Mouse (Mus musculus) layer of hippocampus, adult 18-20 months (tissue): ENCODE data around the gene Fyn. TPM values are rescaled to one million over a fixed set of nuclear protein-coding genes. Genes with fewer than 3 reads are reported as not detected.

Experiments used
- DNase-seq, 2 experiments: peaks; one replicate each; pipeline ENCODE4 v3.0.0; 2022; ENCODE audit warnings: low spot score in 2 of 2
- total RNA-seq, 2 experiments: library from RNA; stranded (reverse); gene quantifications; 2 replicates each; pipeline ENCODE4 v1.2.3; 2021

The Fyn gene
- total RNA-seq, 2 experiments from 2014 or later = 115 to 118 TPM

DNA sequence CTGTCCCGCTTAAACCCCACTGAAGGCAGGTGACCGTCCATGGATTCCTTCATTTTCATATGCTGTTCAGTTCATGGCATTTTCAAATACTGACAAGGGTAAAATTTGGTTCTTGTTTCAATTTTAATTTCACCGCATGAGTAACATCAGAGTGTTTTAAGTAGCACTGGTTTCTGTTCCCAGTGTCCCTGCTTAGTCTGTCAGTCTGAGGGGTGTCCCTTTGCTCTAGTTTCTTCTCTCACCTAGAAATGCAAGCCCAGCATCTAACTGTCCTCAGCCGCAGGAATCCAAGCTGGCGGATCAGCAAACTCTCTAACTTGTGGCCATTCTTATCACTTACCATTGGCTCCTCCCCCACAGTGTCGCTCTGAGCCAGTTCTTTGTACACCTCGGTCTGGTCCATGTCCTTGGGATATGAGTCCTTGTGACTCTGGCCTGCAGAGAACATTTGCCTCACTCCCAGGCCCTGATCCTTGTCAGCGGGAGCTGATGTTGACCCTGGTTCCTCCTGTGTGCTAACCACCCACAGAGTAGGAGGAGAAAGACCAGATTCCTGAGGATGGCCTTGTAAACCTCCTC lies 9.5 kb downstream of the Fyn start:
- DNase-seq = no peak

DNA sequence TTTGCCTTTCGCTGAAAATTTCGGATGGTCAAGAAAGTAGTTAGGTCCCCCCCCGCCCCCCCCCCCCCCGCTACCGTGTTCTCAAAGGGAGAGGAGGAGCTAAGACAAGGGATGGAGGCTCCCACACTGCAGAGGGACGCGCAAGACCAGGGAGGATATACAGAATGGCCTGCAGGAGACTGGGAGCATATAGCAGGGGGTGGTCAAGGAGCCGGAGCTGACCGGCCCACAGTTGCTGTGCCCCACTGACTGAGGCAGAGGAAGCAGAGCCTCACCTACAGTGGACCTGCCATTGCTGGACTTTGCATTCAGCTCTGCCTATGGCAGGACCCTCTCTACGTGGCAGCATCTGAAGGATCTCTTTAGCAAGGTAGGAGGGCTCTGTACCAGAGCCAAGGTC lies 10.6 kb downstream of the Fyn start:
- DNase-seq = no peak

DNA sequence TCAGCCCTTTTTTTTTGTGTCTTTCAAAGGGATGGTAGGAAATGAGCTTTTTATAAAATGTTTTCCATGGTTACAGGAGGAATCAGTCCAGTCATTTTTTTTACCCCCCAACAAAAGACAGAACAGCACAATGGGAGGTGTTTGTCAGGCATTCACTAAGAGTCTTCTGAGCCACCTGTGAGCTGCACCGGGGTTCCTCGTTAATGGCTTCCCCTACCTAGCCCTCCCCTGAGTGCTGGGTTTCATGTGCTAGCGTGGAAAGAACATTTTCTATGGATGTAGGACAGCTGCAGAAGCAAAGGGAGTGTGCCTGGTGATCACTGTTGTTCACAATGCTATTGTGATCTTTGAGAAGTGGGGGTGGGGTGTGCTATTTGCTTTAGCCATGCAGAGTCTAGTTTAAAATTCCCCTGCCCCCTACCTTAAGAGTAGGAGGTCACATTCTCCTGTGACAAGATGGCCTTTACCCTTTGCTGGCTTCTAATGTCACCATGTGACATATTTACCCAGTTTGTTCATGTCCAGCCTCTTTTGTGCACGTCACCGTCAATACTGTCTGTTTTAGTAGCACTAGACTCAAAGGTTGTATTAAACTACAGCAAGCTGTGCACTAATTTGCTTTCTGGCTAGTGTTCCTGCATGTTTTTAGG lies 11.2 kb downstream of the Fyn start:
- DNase-seq = no peak

DNA sequence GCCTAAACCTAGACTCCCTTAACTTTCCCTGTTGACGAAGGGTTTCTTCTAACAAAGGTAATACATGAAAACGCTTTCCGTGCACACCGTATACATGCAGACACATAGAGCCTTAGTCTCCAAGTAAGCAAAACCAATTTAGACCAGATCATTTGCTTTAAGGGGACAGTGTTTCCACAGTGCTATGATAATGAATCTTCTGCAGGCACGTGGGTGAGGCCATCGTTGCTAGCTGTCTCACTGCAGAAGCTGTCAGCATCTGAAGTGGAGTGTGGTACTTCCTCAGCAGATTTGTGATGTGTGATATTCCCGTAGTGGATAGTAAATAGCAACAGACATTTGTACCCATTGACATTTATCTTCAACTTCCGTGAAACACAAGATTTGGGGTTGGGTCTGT lies 16.6 kb downstream of the Fyn start:
- no peak for DNase-seq

DNA sequence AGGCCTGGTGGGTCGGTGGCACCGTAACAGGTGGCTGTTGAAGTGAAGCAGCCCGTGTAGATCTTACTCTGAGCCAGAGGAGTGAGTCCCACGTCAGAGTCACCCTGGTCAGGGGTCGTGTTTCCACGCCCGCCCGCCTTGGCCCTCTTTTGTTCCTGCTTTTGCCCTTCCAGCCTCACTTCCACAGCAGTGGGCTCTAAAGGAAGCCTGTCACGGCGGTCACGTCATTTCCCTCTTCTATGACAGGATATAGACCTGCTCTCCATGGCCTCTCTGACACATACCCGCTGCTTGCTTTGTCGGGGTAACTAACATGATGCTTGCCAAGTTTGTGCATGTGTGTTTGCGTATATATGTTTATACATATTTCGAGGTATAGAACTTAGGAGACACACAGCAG lies 17.5 kb downstream of the Fyn start:
- DNase-seq = no peak

DNA sequence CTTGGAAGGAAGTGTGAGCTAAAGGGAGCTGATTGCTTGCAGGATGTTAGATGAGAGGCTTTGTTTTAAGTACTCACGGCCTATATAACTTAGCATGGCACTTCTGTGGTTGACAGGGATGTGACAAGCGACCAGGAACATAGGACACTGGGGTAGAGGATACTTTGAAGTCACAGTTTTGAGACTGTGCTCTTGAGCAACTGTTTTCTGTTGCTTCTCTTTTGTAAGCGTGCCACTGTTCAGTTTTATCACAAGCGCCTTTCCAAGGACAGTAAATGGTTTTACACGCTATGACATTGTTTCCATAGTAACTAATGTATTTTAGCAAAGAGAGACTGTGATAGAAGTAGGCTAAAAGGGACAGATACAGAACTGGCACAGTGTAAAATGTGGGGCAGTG lies 18.4 kb downstream of the Fyn start:
- no peak for DNase-seq

DNA sequence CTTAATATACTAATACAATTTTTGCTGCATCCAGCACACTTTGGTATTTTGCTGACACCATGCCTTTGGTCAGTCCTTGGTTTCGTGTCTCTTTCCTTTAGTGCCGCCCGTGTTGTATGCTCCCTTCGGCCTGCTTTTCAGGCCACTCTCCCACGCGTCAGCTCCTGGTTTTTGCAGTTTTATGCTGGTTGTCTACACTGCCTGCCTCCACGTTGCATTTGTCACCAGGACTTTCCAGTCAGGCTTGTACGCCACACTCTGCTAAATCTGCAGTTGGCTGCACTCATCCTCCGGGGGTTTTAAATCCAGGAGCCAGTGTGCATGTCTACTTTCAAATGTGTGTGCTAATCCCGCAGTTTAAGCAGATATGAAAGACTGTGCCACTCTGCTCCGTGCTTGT lies 18.9 kb downstream of the Fyn start:
- no peak for DNase-seq

DNA sequence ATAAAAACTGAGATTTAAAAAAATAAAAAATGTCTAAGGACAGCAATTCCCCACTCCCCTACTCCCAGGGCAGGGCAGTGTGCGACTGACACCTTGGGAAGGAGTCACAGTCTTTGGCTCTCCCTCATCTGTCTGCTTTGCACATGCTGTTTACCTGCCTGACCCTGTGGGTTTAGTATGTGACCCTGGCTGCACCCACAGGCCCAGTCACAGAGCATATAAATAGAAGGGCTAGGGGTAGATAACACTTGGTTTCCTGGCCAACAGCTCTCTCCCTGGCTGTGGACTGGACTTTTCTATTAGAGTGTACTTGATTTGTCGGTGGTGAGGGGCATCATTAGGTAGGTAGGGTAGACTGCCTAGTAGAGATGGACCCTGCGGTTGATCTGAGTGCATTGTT lies 19.5 kb downstream of the Fyn start:
- DNase-seq = no peak

DNA sequence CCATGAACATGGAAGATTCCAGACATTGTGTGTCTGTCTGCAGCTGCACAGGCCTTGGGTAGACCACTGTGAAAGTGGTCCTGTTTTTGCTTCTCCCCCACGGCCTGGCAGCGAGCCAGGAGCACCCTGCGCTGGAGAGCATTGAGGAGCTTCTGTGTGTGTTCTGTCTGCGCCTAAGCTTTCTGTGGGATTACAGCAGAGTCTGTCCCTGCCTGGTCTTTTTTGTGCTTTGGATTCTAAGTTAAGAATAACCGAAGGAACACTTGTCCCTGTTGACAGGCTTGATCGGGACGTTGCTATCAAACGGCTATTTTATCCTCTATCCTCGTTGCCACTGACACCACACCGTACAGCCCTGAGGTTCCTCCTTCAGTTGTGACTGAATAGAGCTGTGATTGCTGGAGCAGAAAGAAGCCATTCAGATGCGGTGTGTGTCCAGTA lies 20.8 kb downstream of the Fyn start:
- no peak for DNase-seq

DNA sequence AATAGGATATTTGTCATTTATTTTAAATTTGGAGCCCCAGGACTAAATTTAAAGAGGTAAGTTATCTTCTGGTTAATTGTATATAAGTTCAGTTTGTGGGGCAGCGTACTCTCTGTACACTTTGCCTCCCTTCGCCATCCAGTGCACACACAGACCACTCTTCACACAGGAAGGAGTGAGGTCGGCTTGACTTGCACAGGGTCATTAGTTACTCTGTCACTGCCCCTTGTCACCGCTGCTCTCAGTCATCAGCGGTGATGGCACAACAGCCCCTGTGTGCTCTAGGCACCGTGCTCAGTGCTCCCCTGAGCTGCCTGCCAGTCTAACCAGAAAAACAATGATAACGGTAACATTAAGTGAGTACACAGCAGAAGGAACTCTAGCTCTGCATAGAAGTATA lies 21.9 kb downstream of the Fyn start:
- no peak for DNase-seq

DNA sequence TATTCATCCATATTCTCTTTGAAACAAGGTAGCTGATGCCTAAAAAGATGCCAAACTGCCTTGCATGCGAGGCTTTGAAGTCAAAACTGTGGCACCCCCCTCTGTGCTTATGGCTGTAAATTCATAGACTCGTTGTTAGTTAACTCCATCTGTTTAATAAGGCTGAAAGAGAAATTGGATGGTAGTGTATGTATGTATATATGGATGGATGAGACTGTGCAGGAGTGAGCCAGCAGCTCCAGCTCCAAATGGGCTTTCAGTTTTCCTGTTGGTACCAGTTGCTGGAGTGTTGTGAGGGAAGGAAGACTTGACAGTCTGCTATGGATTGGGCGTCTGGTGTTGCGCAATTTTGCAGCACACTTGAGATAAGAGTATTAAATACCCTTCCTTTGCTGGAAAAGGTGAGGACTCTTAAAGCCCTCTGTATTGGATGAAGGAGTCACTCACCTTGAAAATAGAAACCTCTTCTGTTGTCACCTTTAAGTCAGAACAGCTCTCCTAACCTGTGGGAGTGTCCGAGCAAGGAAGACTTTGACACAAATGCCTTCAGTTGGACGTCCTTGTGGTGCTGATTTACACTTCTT lies 24.3 kb downstream of the Fyn start:
- no peak for DNase-seq

DNA sequence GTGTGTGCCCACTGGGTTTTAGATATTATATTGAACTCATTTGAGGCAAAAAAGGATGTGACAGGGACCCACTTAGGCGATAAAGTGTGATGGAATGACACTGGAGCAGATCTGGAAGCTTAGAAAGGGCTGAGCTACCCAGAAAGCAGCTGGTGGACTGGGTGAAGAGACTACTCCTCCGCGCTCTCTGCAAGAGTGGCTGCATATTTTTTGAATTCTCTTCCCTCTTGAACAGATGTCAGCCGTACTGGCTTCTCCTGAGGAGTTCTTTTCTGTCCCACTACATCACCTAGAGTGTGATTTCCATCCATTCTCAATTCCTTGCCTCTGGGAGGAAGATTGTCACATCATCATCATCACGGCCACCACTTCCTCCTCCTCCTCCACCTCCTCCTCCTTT lies 26.9 kb downstream of the Fyn start:
- peak; percentile 31 to 39 for DNase-seq

DNA sequence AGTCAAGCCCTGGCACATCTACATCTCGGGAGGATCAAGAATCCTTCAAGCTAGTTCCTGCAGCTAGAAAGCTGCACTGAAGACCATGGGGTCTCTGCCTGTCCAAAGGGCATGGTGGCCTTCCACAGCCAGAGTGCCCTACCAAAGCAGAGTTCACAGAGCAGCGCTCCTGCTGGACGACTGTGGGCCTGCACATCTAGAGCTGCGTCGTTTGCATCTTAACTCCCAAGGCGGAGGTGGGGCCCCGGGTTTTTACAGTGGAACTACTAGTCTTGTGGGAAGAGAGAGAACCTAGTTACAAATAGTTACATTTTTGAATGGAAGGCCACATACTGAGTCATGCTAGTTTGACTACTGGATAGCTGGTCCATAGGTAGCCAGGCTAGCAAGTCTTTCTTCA lies 30.3 kb downstream of the Fyn start:
- DNase-seq = no peak

DNA sequence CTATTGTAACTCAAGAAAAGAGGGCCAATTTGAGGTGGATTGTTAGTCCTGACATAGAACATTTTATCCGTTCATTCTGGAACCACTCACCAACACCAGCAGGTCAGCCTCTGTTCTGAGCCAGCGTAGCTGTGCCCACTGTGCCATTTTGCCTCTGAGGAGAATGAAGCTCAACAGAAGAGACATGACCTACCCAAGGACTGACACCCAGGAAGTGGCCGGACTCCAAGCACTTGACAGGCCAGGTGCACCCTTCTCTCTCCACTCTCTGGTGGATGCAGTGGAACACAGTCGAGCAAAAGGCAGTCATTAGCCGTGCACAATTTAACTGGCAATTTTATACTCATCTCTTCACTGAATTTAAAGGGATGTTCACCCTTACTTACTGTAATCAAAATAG lies 31.5 kb downstream of the Fyn start:
- DNase-seq = no peak

DNA sequence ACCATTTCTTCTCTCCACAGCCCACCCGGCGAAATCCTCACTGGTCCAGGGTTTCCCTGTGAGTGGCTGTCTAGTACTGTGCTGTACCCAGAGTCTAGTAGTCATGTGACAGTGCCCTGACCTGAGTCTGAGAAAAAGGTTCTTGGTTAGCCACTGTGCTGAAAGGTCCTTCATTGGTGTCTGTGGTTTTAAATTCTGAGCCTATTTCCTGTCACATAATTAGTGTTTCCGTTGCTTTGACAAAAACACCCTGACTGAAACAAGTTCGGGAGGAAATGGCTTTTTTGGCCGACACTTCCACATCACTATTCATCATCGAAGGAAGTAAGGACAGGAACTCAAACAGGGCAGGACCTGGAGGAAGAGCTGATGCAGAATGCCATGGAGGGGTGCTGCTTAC lies 33.8 kb downstream of the Fyn start:
- no peak for DNase-seq

DNA sequence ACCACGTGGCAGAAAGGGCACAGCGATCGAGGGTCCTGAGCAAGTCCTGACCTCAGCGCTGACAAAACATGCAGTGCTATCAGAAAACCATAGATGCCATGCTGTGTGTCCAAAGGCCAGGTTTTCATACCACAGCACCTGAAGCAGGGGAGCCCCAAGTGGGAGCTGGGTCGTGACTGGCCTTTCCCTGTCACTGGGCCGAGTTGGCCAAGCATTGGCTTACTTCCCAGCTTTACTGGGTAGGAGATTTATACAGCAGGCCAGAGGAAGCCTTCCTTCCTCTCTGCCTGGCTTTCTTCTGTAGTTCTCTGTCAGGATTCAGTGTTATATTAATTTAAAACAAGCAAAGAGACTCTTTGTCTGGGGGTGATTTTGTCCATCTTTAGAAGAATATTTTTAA lies 35.1 kb downstream of the Fyn start:
- DNase-seq = no peak

DNA sequence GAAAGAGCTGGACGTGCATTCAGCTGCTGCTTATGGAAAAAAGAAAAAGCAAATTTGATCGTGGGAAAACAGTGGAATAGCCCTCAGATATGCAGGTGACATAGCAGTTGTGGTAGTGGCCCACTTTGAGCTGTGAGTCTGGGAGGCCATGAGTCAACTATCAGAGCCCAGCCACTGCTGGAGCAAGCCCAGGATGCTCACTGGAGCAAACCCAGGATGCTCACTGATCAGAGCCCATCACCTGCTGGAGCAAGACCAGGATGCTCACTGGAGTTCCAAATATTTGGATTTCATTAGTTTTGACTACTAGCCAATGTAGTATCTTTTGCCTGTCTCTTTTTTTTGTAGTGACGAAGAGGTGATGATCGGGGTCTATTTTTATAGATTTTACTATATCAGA lies 35.5 kb downstream of the Fyn start:
- no peak for DNase-seq

DNA sequence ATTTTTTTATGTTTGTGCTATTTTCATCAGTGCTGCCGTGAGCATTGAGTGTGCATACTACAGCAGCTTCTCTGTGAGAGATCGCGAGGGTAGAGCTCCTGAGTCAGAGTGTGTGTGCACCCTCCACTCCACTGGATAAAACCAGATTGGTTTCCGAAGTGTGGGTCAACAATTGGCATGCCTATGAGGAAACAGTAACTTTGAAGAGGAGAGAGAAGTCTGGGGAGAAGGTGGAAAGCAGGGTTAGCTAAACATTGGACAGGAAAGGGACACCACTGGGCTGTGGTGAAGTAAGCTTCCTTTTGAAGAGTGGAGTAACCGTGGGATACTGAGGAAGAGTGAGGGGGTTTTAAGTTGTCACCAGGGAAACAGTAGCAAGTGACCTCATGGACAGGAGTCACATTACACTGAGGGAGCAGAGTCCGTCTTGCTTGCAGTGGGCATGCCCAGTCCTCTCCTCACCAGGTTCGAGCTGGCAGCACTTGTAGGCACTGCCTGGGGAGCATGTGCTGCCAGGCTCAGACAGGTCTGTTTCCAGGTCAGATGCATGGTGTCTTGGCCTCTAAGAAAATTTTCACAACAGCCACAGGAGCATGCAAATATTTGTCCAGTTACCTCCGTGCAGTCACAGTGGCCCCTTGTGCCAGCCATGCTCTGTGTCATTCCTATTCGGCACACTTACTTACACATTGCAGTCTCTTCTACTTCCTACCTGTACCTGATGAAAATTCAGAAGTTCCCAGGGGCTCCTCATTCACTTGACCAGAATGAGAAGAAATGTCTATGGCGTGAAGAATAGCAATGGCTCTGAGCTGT lies 37.5 kb downstream of the Fyn start:
- no peak for DNase-seq

DNA sequence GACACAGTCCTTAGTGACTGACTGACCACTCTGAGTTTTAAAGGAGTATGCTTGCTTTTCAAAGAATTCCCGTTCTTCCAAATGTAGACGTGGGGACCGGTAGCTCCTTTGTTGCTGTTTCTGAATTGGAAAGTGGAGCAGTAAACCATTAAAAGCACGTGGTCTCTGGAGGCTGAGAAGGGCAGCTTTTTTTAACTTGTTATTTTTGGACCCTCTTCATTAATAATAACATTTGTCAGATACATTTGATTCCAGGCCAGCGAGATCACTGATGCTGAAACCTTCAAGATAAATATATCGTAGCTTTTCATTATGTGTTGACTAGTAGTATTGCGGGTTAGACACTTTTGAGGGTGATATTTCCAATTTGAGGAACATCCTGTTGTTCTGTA lies 38.1 kb downstream of the Fyn start:
- no peak for DNase-seq

DNA sequence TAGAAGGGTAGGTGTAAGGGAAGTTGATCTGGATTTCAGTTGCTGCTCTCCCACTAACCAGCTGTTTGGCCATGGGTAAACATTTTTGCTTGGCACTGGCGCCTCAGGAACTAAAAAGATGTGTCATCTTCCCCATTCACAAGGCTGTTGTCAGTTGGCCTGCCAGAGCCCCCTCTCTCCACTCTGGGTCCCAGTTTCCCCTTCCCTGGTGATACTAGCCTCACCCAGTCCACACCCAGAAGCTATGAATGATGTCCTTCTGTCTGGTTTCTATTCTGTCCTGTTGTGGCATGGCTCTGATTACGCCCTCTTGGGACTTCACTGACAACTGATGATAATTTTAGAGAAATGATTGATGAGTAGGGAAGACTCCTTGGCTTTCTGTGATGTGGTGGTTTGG lies 38.9 kb downstream of the Fyn start:
- no peak for DNase-seq

DNA sequence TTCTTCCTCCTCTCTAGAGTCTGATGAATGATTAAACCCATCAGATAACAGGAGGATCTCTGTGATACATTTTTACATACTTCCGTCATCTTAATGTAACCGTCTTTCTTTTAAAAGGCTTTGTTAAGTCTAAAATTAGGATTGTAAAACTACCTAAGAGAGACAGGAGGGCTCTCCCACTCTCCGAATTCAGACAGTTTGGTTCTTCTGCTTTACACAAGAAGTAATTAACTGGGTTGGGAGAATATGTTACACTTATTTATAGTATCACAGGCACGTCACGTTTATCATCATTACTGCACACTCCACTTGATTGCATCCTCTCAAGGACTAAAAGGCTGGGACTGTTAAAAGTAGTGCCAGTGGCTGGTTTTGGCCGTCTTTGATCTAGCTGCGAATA lies 40.9 kb downstream of the Fyn start:
- DNase-seq = no peak

DNA sequence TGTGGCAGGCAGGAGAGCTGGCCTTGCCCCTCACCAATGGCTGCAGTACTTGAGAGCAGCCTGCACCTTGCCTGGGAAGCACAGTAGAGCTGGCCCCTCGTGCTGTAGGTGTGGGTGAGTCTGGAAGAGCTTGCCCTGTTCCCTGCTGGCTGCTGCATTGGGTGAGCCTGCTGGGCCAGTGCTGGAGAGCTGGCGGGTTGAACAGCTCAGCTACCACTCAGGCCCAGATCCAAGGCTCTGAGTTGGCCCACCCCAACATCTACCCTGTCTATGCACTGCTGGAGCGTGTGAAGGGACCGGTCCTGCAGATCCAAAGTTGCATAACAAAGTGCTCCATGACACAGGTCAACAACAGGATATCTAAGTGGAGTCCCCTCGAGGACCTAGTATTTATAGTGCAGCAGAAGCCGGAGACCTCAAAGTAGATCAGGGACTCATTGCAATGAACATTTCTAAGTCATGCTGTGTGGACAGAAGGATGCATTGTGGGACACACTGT lies 41.5 kb downstream of the Fyn start:
- no peak for DNase-seq
